Mouse (Mus musculus): ENCODE results near the gene Reep3. TPM values are rescaled to one million over a fixed set of nuclear protein-coding genes. Genes with fewer than 3 reads are reported as not detected.

The Reep3 gene
- polyA plus RNA-seq, 1 experiment from 2014 or later: 77.4 TPM

DNA sequence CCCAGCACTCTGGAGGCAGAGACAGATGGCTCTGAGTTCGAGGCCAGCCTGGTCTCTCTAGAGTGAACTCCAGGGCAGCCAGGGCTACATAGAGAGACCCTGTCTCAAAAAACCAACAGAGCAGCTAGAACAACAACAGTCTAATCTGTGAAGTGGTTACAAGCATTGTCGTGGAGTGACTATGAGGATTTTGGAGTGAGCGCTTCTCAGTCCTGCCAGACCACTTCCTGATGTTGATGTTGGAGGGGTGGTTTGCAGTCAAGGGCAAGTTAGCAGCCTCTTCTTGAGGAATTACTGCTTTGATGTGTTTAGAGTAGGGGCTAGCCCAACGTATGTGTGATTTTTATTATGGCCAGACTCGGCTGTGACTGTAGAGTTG lies 15.0 kb upstream of the Reep3 start:
- Histone ChIP-seq H3K4me3 (ENCODE audit: low read depth, low read length) (no peak overlapping the region), H3K4me1 (replicated peaks; ENCODE audit: control insufficient read depth, insufficient read depth, low read length) (no peaks in the 10 kb centered on the region; the same call in none of the 2 replicates)

DNA sequence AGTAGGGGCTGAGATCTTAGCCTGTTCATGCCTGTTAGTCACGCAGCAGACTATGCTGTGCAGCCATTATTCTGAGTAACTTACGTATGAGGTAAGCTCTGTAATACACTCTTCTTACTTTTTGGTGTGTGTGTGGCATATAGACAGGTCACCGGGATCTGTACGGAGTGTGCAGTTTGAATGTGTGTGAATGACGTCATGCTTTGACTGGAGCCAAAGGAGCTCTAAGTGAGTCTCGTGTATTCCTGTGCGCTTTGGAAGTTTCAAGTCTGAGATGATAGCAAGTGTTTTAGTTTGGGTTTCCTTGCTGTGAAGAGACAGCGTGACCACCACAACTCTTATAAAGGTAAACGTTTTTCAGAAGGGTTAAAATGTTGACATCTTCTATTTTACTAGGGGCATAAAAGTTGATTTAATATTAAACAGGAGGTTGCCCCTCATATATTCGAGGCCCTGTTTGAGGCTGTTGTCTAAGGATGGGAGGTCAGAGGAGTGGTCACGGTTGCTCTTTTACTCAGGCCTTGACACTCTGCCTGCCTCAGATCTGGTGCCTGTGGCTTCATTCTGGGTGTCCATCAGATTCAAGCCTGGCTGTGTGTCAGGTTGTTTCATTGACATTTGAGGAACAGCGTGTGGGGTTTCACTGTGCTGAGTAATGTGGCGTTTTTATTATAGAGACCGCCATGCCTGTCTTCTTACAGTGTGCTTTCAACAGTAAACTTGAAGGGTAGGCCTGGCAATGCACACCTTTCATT lies 14.5 kb upstream of the Reep3 start:
- no peak overlapping the region for H3K4me3 ChIP-seq (ENCODE audit: low read depth, low read length)
- 68% methylated on average over 14 of the region's 14 CpGs for WGBS
- no peak overlapping the region for H3K9ac ChIP-seq (ENCODE audit: low read depth, low read length)
- no peak overlapping the region for H3K27ac ChIP-seq (ENCODE audit: low read depth, low read length)
- H3K27me3 ChIP-seq (replicated peaks; ENCODE audit: control insufficient read depth, insufficient read depth, low read length): no peaks in the 10 kb centered on the region
- no peak for ATAC-seq
- H3K9me3 ChIP-seq (ENCODE audit: control insufficient read depth): no peaks in the 10 kb centered on the region
- no peak for TF ChIP-seq CTCF (IDR thresholded peaks at IDR 0.05; ENCODE audit: low read depth)
- H3K4me2 ChIP-seq (replicated peaks; ENCODE audit: low read depth): no peak overlapping the region
- H3K4me1 ChIP-seq (replicated peaks; ENCODE audit: control insufficient read depth, insufficient read depth, low read length): no peaks in the 10 kb centered on the region; the same call in none of the 2 replicates
- 0 out of 2 replicates have a peak, but pooled peaks cover 3% of the 10 kb centered on the region for H3K36me3 ChIP-seq (ENCODE audit: control insufficient read depth, insufficient read depth)

More for the DNA sequence above, 15.0 kb upstream of the Reep3 start:
- no peaks in the 10 kb centered on the region for H3K27me3 ChIP-seq (replicated peaks; ENCODE audit: control insufficient read depth, insufficient read depth, low read length)
- TF ChIP-seq CTCF (IDR thresholded peaks at IDR 0.05; ENCODE audit: low read depth): no peak
- H3K9ac ChIP-seq (ENCODE audit: low read depth, low read length): no peak overlapping the region
- H3K36me3 ChIP-seq (ENCODE audit: control insufficient read depth, insufficient read depth): 0 out of 2 replicates have a peak, but pooled peaks cover 3% of the 10 kb centered on the region
- H3K4me2 ChIP-seq (replicated peaks; ENCODE audit: low read depth): no peak overlapping the region
- no peak for ATAC-seq
- H3K27ac ChIP-seq (ENCODE audit: low read depth, low read length): no peak overlapping the region
- H3K9me3 ChIP-seq (ENCODE audit: control insufficient read depth): no peaks in the 10 kb centered on the region
- WGBS: 54% methylated on average over 5 of the region's 5 CpGs

DNA sequence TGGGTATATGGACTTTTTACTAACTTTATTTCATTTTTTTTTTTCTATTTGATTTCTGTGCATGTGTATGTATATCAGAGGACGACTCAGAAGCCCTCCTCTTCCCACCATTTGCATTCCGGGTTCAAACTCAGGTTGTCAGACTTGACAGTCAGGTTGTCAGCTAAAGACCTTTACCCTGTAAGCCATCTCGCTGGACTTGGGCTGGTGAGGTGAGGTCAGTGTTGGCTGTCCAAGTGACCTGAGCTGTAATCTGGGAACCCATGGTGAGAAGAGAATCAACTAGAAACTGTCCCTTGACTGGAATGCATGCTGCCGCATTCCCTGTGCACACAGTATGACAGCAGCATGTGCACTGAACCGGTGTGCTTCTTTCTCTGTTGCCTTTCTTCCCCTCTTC lies 12.9 kb upstream of the Reep3 start:
- Histone ChIP-seq H3K27me3 (replicated peaks; ENCODE audit: control insufficient read depth, insufficient read depth, low read length) (no peaks in the 10 kb centered on the region), H3K9ac (ENCODE audit: low read depth, low read length) (no peak overlapping the region), H3K36me3 (ENCODE audit: control insufficient read depth, insufficient read depth) (0 out of 2 replicates have a peak, but pooled peaks cover 3% of the 10 kb centered on the region), H3K4me2 (replicated peaks; ENCODE audit: low read depth) (no peak overlapping the region), H3K4me1 (replicated peaks; ENCODE audit: control insufficient read depth, insufficient read depth, low read length) (peaks cover 3% of the 10 kb centered on the region), H3K4me3 (ENCODE audit: low read depth, low read length) (no peak overlapping the region), H3K9me3 (ENCODE audit: control insufficient read depth) (no peaks in the 10 kb centered on the region), H3K27ac (ENCODE audit: low read depth, low read length) (no peak overlapping the region)
- 65% methylated on average over 5 of the region's 5 CpGs for WGBS
- ATAC-seq: no peak
- TF ChIP-seq CTCF (IDR thresholded peaks at IDR 0.05; ENCODE audit: low read depth): no peak

DNA sequence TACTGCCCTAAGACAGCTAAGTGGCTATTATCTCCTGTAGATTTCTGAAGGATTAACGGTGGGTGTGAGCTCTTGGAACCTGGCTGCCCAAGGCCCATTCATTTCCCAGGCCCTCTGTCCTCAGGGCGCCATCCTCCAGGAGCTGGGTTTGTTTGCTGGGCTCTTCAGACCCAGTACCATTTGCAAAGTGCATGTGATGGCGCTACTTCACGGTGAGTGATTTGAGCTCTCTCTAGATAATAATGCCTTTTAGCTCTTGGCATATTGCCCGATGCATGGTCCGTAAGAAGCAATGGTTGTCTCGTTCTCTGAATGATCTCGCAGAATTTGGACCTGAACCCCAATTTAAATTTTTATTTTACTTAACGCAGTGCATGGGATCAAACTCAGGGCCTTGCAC lies 11.4 kb upstream of the Reep3 start:
- Histone ChIP-seq H3K27me3 (replicated peaks; ENCODE audit: control insufficient read depth, insufficient read depth, low read length) (no peaks in the 10 kb centered on the region), H3K4me2 (replicated peaks; ENCODE audit: low read depth) (no peak overlapping the region), H3K9ac (ENCODE audit: low read depth, low read length) (no peak overlapping the region), H3K27ac (ENCODE audit: low read depth, low read length) (no peak overlapping the region), H3K4me3 (ENCODE audit: low read depth, low read length) (no peak overlapping the region), H3K4me1 (replicated peaks; ENCODE audit: control insufficient read depth, insufficient read depth, low read length) (peaks cover 6% of the 10 kb centered on the region), H3K36me3 (ENCODE audit: control insufficient read depth, insufficient read depth) (0 out of 2 replicates have a peak, but pooled peaks cover 3% of the 10 kb centered on the region), H3K9me3 (ENCODE audit: control insufficient read depth) (no peaks in the 10 kb centered on the region)
- no peak for TF ChIP-seq CTCF (IDR thresholded peaks at IDR 0.05; ENCODE audit: low read depth)
- no peak for ATAC-seq
- 54% methylated on average over 9 of the region's 9 CpGs for WGBS

DNA sequence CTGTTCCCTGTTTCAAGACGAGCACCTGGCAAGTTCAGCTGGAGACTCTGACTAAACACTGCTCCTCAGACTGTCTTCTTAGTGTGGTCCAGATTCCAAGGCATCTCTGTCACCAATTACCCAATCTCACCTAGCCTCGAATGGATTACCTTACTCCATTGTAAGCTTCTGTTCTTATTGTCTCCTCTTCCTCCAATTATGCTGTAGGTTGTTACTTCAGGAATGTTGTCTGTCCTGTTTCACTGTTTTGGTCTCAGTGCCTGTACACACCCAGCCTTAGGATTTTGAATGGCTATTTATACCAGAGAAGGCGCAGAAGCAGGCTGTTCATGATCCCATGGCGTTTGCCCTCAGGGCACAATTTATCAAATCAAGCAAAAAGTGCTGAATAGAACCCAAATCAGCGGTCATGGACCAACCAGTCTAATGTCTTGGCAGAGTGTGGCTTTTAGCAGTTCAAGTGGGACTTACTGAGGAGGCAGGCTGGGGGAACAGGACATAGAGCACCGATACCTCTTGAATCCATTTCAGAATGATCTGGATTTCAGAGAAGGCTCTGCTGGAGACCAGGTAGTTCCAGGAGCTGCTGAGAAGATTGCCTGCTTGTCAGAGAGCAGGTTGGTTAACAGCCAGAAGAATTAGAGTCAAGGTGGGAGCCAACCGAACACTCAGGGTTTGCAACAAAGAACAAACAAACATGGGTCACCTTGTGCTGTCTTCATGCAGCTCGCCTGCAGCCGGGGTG lies 10.4 kb upstream of the Reep3 start:
- Histone ChIP-seq H3K27me3 (replicated peaks; ENCODE audit: control insufficient read depth, insufficient read depth, low read length) (no peaks in the 10 kb centered on the region), H3K27ac (ENCODE audit: low read depth, low read length) (no peak overlapping the region), H3K36me3 (ENCODE audit: control insufficient read depth, insufficient read depth) (0 out of 2 replicates have a peak, but pooled peaks cover 3% of the 10 kb centered on the region), H3K4me1 (replicated peaks; ENCODE audit: control insufficient read depth, insufficient read depth, low read length) (peaks cover 8% of the 10 kb centered on the region), H3K9ac (ENCODE audit: low read depth, low read length) (no peak overlapping the region), H3K4me3 (ENCODE audit: low read depth, low read length) (no peak overlapping the region), H3K4me2 (replicated peaks; ENCODE audit: low read depth) (no peak overlapping the region), H3K9me3 (ENCODE audit: control insufficient read depth) (no peaks in the 10 kb centered on the region)
- no peak for TF ChIP-seq CTCF (IDR thresholded peaks at IDR 0.05; ENCODE audit: low read depth)
- 51% methylated on average over 9 of the region's 9 CpGs for WGBS
- no peak; the same call in 1 of the 2 replicates for ATAC-seq

DNA sequence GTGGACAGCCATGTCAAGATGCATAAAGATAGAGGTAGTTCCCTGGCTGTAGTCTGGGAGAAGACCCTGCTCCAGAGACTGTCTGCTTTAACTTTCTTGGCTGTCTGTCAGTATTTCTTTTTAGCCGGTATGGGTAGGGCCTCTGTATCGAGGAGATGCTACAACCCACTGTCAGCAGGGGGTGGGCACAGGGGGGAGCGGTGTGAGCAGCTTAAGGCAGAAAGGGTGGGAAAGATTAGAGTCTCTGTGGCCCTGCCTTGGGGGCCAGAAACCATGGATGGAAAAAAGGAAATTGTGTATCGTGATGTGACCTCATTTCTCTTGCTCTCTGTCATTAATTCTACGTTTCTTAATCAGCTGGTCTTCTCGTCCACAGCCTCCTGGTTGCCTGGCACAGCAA lies 9.7 kb upstream of the Reep3 start:
- H3K9ac ChIP-seq (ENCODE audit: low read depth, low read length): no peak overlapping the region
- WGBS: 68% methylated on average over 6 of the region's 6 CpGs
- no peak for TF ChIP-seq CTCF (IDR thresholded peaks at IDR 0.05; ENCODE audit: low read depth)
- no peak for ATAC-seq
- H3K27me3 ChIP-seq (replicated peaks; ENCODE audit: control insufficient read depth, insufficient read depth, low read length): no peaks in the 10 kb centered on the region
- H3K4me1 ChIP-seq (replicated peaks; ENCODE audit: control insufficient read depth, insufficient read depth, low read length): peaks cover 8% of the 10 kb centered on the region
- 0 out of 2 replicates have a peak, but pooled peaks cover 3% of the 10 kb centered on the region for H3K36me3 ChIP-seq (ENCODE audit: control insufficient read depth, insufficient read depth)
- H3K4me2 ChIP-seq (replicated peaks; ENCODE audit: low read depth): no peak overlapping the region
- no peak overlapping the region for H3K27ac ChIP-seq (ENCODE audit: low read depth, low read length)
- H3K4me3 ChIP-seq (ENCODE audit: low read depth, low read length): no peak overlapping the region
- H3K9me3 ChIP-seq (ENCODE audit: control insufficient read depth): no peaks in the 10 kb centered on the region

Data from intestine, postnatal 0 days (tissue).